Mouse (Mus musculus) thymus, adult 2 months (tissue): ENCODE data around the gene Plxna4.

Experiments
- CTCF ChIP-seq: fragments of 200-500 bp; IDR thresholded peaks from 2 replicates; pipeline ENCODE4 v1.5.1; 2012; ENCODE audit warnings: mild to moderate bottlenecking, control low read depth, low read length, moderate library complexity, borderline replicate concordance; ENCODE audit not compliant: control insufficient read depth, poor library complexity, insufficient read depth; ENCODE audit errors: extremely low read depth
- POLR2A ChIP-seq: fragments of 200-500 bp; IDR thresholded peaks from 2 replicates; pipeline ENCODE4 v1.6.1; 2012; ENCODE audit warnings: mild to moderate bottlenecking, low read length, control low read depth, moderate library complexity; ENCODE audit not compliant: control insufficient read depth, poor library complexity, insufficient read depth; ENCODE audit errors: extremely low read depth

- TF ChIP-seq POLR2A (no peak), CTCF (no peak)
Observed at GRCm38 (mm10) chr6:32183651-32184185, 404.3 kb downstream of the Plxna4 start.
